Mouse (Mus musculus) lung, embryonic 14.5 days (tissue): ENCODE measurements around the gene Trim80. TPM values are rescaled to one million over a fixed set of nuclear protein-coding genes. Genes with fewer than 3 reads are reported as not detected.
"Not testable (repeated sequence)": the region's sequence is repeated elsewhere in the genome, so short reads cannot be mapped to it uniquely, and the experiment has no call there.

Experiments
- ATAC-seq: fragments of 200-750 bp; cut with Nextera tagmentation; 2 replicates; pipeline ENCODE4 v1.8.0; 2017; ENCODE audit warnings: mild to moderate bottlenecking, moderate TSS enrichment, moderate library complexity; ENCODE audit not compliant: insufficient read depth
- DNase-seq: peaks from one replicate; pipeline ENCODE4 v3.0.0-alpha.2; 2015
- H3K27ac ChIP-seq: fragments of 300-500 bp; sonication (generic); 2 replicates; pipeline ENCODE4 v1.5.1; 2014; ENCODE audit warnings: low read depth, mild to moderate bottlenecking, moderate library complexity
- H3K27me3 ChIP-seq: fragments of 300-500 bp; sonication (generic); 2 replicates; pipeline ENCODE4 v1.6.1; 2014; ENCODE audit warnings: low read length, control low read depth; ENCODE audit not compliant: insufficient read depth
- H3K36me3 ChIP-seq: fragments of 300-500 bp; sonication (generic); 2 replicates; pipeline ENCODE4 v1.6.1; 2014; ENCODE audit warnings: control low read depth; ENCODE audit not compliant: insufficient read depth
- H3K4me1 ChIP-seq: fragments of 300-500 bp; sonication (generic); 2 replicates; pipeline ENCODE4 v1.6.1; 2014; ENCODE audit warnings: antibody characterized with exemption, control low read depth; ENCODE audit not compliant: insufficient read depth
- H3K4me2 ChIP-seq: fragments of 300-500 bp; sonication (generic); 2 replicates; pipeline ENCODE4 v1.6.1; 2014; ENCODE audit warnings: mild to moderate bottlenecking
- H3K4me3 ChIP-seq: fragments of 300-500 bp; sonication (generic); 2 replicates; pipeline ENCODE4 v1.5.1; 2014; ENCODE audit warnings: low read depth, low read length
- H3K9ac ChIP-seq: fragments of 300-500 bp; sonication (generic); 2 replicates; pipeline ENCODE4 v1.6.1; 2014
- H3K9me3 ChIP-seq: fragments of 300-500 bp; sonication (generic); 2 replicates; pipeline ENCODE4 v1.6.1; 2016; ENCODE audit warnings: low read depth, low read length, control low read depth
- CTCF ChIP-seq: IDR thresholded peaks from 2 replicates; pipeline ENCODE4 v1.5.1; 2016; ENCODE audit warnings: antibody characterized with exemption, low read depth
- WGBS: fragments of 180-500 bp; shearing (Covaris S2); extraction: QIAGEN DNeasy Blood & Tissue Kit; methylation state at CpG from one replicate; pipeline ENCODE4 v1.1.7; 2014; 5-methylcytosine and 5-hydroxymethylcytosine counted together
- polyA plus RNA-seq: library from polyadenylated mRNA; unstranded; fragments of >200 nt; fragmentation: Nextera tagmentation; extraction: Ambion mirVana; gene quantifications from 2 replicates; pipeline ENCODE4 v1.2.1, GENCODE M21; 2014

Gene Trim80
- polyA plus RNA-seq, 1 experiment from 2014 or later: not detected

- Histone ChIP-seq H3K27ac (no peak overlapping the region), H3K4me1 (no peaks in the 10 kb centered on the region), H3K9me3 (no peaks in the 10 kb centered on the region), H3K36me3 (no peaks in the 10 kb centered on the region), H3K4me3 (no peak overlapping the region), H3K27me3 (no peaks in the 10 kb centered on the region), H3K4me2 (no peak overlapping the region), H3K9ac (no peak overlapping the region)
- WGBS: 79% methylated on average over 7 of the region's 7 CpGs
- no peak for TF ChIP-seq CTCF
- ATAC-seq: no peak
- DNase-seq: no peak
These were observed 12.0 kb downstream of the Trim80 start for GRCm38 (mm10) chr11:115452281-115452860.

- 52% methylated on average over 4 of the region's 4 CpGs for WGBS
These were observed 13.0 kb downstream of the Trim80 start for GRCm38 (mm10) chr11:115453306-115453705.

GRCm38 (mm10) chr11:115454822-115455221 lies 14.5 kb downstream of the Trim80 start:
- not testable (repeated sequence) for H3K27ac ChIP-seq, H3K4me3 ChIP-seq, H3K4me2 ChIP-seq, H3K9me3 ChIP-seq, H3K36me3 ChIP-seq, H3K4me1 ChIP-seq, H3K27me3 ChIP-seq, H3K9ac ChIP-seq, DNase-seq, ATAC-seq
- 83% methylated on average over 6 of the region's 6 CpGs for WGBS
- TF ChIP-seq CTCF: peak; percentile 9; the same call in 1 of the 2 replicates

More at GRCm38 (mm10) chr11:115453306-115453705, 13.0 kb downstream of the Trim80 start:
- Histone ChIP-seq H3K4me2 (no peak overlapping the region), H3K4me1 (no peaks in the 10 kb centered on the region), H3K4me3 (no peak overlapping the region), H3K27me3 (no peaks in the 10 kb centered on the region), H3K27ac (no peak overlapping the region), H3K36me3 (no peaks in the 10 kb centered on the region), H3K9me3 (no peaks in the 10 kb centered on the region), H3K9ac (no peak overlapping the region)
- DNase-seq (no peak), ATAC-seq (no peak)
- no peak for TF ChIP-seq CTCF

- Histone ChIP-seq H3K9ac (no peak overlapping the region), H3K27ac (no peak overlapping the region), H3K36me3 (no peaks in the 10 kb centered on the region), H3K4me2 (no peak overlapping the region), H3K4me1 (no peaks in the 10 kb centered on the region), H3K4me3 (no peak overlapping the region), H3K9me3 (no peaks in the 10 kb centered on the region), H3K27me3 (no peaks in the 10 kb centered on the region)
- DNase-seq: no peak
- TF ChIP-seq CTCF: peak; percentile 23; the same call in 1 of the 2 replicates
- 87% methylated on average over 15 of the region's 15 CpGs for WGBS
- ATAC-seq: no peak
These were observed 15.3 kb downstream of the Trim80 start for GRCm38 (mm10) chr11:115455619-115456018.

DNA sequence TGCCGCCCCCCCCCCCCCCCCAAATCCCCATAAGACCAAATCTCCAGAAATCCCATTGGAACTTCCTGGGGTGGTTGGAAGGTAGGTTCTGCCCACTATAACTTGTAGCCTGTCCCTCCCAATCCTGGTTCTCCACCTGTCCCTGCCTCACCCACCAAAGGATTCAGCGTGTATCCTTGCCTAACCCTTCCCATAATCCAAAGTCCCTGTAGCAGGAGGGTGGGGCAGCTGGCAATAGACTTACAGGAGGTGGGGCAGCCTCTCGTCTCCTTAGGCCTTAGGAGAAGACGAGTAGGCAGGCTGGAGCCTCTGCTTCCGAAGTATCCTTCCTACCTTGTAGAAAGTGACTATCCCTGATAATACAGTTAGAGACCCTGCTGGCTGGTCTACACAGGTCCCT lies 15.8 kb downstream of the Trim80 start:
- H3K4me3 ChIP-seq: no peak overlapping the region
- H3K9me3 ChIP-seq: no peaks in the 10 kb centered on the region
- H3K4me2 ChIP-seq: no peak overlapping the region
- H3K36me3 ChIP-seq: no peaks in the 10 kb centered on the region
- H3K4me1 ChIP-seq: no peaks in the 10 kb centered on the region
- 83% methylated on average over 5 of the region's 5 CpGs for WGBS
- H3K27me3 ChIP-seq: no peaks in the 10 kb centered on the region
- DNase-seq: no peak
- no peak overlapping the region for H3K27ac ChIP-seq
- ATAC-seq: no peak
- no peak for TF ChIP-seq CTCF
- no peak overlapping the region for H3K9ac ChIP-seq

GRCm38 (mm10) chr11:115457405-115457804 lies 17.1 kb downstream of the Trim80 start:
- 0 out of 2 replicates have a peak overlapping the region, but pooled peaks have one; percentile 4 for H3K27ac ChIP-seq
- no peaks in the 10 kb centered on the region for H3K4me1 ChIP-seq
- H3K4me2 ChIP-seq: no peak overlapping the region
- no peaks in the 10 kb centered on the region for H3K27me3 ChIP-seq
- ATAC-seq (peak; percentile 52; the same call in 1 of the 2 replicates), DNase-seq (peak; percentile 66)
- no peak overlapping the region for H3K4me3 ChIP-seq
- H3K36me3 ChIP-seq: no peaks in the 10 kb centered on the region
- no peak for TF ChIP-seq CTCF
- no peak overlapping the region for H3K9ac ChIP-seq
- no peaks in the 10 kb centered on the region for H3K9me3 ChIP-seq
- WGBS: 16% methylated on average over 6 of the region's 6 CpGs

DNA sequence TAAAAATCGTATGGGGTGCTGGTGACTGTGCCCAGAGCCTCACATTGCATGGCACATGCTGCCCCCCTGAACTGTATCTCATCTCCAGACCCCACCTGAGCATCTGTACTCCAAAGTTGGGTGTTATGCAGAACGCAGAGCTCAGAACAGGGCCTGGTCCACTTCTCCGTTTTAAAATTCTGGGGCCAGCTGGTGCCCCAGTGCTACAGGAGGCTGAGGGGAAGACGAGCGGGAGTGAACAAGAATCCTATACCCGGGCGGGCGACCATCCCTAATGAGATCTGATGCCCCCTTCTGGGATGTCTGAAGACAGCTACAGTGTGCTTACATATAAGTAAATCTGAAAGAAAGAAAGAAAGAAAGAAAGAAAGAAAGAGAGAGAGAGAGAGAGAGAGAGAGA lies 20.6 kb downstream of the Trim80 start:
- Histone ChIP-seq H3K4me3 (no peak overlapping the region), H3K4me1 (no peaks in the 10 kb centered on the region), H3K4me2 (no peak overlapping the region), H3K9ac (no peak overlapping the region), H3K9me3 (no peaks in the 10 kb centered on the region), H3K27ac (no peak overlapping the region), H3K36me3 (no peaks in the 10 kb centered on the region), H3K27me3 (no peaks in the 10 kb centered on the region)
- WGBS: 23% methylated on average over 8 of the region's 8 CpGs
- ATAC-seq: no peak
- no peak for TF ChIP-seq CTCF
- no peak for DNase-seq
